Mouse (Mus musculus) urinary bladder, adult 18-20 months (tissue): ENCODE data around the gene Sall4.
"Not testable (repeated sequence)": the region's sequence is repeated elsewhere in the genome, so short reads cannot be mapped to it uniquely, and the experiment has no call there.

ENCODE experiments used
- DNase-seq, 2 experiments: peaks; one replicate each; pipeline ENCODE4 v3.0.0; 2022; ENCODE audit warnings: low spot score in 2 of 2, mixed read lengths in 2 of 2

Sall4 gene

DNA sequence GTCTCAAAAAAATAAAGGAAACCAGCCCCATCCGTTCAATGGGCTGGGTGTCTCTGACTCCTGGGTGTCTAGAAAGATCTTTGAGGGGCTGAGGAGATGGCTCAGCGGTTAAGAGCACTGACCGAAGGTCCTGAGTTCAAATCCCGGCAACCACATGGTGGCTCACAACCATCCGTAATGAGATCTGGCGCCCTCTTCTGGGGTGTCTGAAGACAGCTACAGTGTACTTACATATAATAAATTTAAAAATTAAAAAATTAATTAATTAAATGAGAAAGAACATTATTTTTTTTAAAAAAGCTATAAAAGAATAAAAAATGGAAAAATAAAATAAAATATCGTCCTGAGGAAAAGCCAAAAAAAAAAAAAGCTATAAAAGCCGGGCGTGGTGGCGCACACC, 23.3 kb downstream of the Sall4 start:
- not testable (repeated sequence) for DNase-seq

DNA sequence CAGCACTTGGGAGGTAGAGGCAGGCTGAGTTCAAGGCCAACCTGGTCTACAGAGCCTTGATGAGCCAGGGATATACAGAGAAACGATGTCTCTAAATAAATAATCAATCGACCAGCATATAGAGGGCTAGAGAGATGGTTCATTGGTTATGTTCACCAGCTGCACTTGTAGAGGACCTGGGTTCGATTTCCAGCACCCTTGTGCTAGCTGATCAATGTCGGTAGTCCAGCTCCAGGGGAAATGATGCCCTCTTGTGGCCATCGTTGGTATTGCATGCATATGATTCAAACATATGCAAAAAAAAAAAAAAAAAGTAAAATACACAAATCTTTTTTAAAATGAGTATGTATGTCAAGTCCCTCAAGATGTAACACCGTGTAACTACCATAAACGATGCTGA, 25.1 kb downstream of the Sall4 start:
- peak in 1 of 2 experiments; percentile 35 for DNase-seq

DNA sequence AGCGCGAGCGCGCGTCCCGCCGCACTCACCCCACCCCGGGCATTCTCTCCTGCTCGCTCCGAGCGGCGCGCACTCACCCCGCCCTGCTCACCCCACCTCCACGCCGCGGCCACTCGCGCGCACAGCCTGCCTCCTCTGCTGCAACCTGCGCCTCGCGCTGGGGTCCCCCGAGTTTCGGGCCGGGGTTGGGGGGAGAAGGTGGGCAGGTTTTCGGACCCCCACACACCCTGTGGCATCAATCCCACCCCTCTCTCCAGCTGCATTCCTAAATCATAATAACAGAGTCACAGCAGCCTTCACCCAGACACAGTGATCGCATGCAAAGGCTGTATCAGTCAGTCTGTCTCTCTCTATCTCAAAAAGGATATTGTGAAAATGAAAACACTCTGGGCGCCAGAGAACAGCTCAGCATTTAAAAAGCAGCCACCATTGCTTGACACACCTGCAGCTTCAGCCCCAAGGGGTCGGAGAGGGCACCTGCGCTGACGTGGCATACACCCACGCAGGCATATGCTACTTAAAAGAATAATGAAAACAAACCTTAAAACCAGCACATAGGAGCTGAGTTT, 25.6 kb downstream of the Sall4 start, which contains the start of gene Atp9a:
Gene Atp9a (minus strand): TSS at position 351 of the 569 bp plus-strand sequence.
- DNase-seq: peak in 1 of 2 experiments; percentile 64

DNA sequence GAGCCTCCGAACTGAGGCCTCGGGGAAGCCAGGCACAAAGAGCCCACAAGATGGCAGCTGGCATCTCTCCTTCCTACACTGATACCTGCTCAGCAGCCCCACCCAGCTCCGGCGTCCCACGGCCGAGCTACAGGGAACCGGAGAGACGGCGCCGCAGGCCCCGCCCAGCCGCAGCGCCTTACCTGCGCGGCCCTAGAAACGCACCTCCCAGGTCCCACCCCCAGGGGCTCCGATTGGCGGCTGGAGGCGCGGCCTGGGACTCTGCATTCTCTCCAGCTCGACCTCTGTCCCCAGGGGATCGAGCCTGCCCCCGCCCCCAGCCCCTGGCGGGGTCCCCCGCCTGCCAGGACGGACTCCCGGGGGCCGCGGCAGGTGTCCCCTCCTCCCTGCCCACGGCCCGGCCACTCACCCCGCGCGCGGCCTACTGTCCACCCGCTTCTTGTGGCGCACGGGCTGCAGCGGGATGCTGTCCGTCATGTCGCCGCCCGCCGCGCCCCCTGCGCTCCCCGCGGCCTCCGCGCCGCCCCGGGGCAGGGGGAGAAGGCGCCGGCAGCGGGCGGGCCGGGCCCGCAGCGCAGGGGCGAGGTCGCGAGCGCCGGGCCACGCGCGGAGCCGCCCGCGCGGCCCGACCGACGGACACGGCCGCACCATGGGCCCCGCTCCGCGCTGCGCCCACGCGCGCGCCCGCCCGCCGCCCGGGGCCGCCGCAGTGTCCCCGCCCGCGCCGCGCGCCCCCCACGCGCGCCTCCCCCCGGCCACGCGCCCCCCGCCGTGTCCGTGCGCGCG, 26.3 kb downstream of the Sall4 start:
- peak; percentile 82 for DNase-seq

DNA sequence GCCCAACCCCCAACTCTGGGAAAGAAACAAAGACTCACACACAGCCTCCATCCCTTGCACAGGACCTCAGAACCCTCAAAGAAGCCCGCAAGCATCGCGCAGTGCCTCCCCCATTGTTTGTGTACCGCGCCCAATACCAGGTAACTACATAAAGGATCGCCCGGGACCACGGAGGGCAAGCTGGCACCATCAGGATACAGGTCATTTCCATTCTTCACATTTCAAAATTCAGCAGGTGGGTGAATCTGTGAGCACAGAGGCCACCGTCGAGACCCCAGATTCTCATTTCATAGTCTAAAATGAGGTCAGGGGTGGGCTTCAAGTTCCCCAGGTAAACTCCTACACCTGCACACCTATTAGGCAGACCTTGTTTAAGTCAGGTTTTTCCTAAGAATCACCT, 27.2 kb downstream of the Sall4 start:
- no peak for DNase-seq

DNA sequence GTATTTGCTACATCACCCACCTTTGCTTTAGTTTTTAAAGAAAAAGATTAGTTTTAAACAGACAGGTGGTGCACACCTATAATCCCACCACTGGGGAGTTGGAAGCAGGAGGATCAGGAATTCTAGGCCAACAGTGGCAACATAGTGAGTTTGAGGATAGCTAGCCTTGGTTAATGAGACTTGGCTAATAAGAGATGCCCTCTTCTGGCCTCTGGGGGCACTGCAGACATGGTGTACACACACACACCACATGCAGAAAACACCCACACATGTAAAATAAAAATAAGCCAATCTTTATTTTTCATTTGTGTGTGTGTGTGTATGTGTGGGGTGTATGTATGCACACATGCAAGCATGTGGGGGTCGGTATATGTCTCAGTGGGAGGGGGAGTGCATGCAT, 28.9 kb downstream of the Sall4 start:
- no peak for DNase-seq

DNA sequence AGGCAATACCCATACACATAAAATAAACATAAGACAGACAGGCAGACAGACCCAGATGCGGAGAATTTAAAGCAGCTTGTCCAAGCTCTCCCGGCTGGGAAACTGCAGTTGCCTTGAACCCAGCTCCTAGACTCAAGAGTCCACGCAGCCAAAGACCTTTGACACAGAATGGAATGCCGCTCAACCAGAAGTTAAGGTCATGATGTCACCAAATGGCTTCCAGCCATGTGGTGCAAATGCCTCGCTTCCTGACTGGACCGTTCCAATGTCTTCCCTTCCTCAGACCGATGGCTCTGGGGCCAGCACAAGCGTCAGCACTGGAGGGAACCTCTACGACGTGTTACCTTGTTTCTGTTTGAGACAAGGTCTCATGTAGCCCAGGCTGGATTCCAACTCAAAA, 29.9 kb downstream of the Sall4 start:
- DNase-seq: no peak

DNA sequence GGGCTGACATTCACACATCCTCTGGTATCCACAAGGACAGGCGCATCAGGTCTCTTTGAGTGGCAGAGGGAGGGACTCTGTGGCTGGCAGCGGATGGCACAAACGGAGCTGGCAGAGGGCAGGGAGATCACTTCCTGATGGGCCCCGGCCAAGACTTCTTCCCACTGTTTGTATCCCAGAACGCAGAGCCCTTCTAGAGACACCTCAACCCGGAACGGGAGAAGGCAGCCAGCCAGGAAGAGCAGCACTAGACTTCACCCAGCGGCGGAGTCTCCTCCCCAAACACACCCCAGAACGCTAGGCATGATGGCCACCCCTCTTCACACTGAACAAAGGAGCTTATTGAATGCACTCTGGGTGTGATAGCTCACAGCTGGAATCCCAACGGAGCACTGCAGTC, 33.7 kb downstream of the Sall4 start:
- DNase-seq: no peak

DNA sequence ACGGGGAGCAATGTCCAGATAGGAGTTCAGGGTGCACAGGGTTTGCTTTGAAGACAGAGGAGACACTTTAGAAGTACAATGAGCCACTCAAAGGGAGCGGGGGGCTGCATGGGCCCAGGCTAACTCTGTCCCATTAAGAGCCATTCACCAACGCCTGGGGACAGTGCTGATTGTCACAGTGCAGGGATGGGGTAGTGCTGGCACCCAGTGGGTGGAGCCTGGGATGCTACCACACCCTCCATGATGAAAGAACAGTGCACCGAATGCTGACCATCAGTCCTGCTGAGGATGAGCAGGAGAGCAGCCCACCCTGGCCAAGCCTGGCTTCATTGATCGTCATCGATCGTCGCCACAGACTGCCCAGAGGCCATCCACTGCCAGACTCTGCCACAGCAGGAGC, 36.5 kb downstream of the Sall4 start:
- no peak for DNase-seq

DNA sequence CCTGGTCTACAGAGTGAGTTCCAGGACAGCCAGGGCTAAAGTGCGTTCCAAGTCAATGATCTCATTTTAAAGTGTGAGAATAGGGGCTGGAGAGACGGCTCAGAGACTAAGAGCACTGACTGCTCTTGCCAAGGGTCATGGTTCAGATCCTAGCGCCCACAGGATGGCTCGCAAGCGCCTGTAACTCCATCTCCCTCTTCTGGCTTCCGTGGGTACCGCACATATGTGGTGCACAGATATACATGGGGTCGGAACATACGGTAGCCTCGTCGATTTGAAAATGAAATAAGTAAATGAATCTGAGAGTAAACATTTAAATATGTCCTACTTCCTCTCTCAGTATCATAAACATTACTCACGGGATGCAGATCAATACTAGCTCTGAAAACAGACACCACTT, 38.0 kb downstream of the Sall4 start:
- DNase-seq: no peak

DNA sequence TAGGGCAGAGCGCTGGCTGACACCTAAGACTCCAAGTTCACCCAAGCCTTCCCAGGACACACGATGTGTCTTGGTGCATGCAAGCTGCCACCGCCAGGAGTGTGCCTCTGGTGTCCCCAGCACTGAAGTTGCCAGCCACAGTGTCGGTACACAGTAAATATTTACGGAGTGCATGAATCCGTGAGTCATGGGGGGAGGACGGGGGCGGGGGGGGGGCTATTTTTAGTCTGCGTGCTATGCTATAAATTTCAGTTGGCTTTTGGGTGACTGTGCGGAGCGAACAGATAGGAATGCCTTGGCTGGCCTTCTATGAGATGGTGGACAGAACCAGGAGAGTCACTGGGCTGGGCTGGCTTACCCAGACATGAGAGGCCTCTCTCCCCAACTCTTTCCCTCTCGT, 39.7 kb downstream of the Sall4 start:
- no peak for DNase-seq

DNA sequence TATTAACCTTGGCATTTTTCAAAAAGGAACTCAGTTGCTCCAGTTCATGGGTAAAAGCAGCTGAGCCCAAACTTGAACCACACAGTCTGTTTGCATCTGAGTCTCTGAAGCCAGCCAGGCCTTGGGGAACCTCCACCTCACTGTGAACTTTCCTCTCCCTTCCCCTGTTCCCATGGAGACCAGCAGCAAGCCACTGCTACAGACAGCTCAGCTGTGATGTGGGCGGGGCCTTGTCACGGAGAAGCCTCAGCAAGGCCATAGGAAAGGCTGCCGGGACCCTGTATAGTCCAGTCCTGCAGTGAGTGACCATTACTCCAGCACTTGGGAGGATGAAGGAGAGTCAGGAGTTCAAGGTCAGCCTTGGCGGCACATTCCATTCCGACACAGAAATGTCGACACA, 41.7 kb downstream of the Sall4 start:
- no peak for DNase-seq

DNA sequence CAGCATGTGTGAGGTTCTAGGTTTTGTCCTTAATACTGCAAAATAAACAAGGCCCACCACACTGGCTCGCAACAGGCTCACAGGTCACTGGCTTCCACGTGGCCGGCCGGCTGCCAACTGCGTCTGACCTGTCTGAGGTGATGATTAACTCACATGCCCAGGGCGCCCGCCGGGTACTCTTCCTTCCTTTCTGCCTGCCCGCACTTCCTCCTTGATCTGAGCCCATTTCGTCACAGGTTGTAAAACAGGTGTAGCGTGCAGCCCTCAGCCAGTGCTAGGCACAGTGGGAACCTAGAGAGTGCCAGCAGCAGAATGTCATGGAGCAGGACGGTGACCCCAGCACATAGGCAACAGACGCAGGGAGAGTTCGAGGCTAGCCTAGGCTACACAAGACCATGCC, 46.4 kb downstream of the Sall4 start:
- peak in 1 of 2 experiments; percentile 26 for DNase-seq

DNA sequence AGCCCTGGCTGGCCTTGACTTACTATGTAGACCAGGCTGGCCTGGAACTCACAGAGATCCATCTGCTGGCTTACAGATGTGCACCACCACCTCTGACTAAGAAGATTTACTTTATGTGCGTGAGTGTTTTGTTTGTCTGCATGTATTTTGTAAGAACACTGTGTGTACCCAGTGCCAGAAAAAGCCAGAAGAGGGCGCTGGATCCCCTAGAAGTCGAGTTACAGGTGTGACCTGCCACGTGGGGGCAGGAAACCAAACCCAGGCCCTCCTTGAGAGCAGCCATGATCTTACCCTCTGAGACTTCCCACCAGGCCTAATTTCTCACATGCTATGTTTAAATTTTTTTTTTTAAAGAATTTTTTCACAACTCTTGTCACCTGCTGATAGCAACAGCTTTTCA, 48.0 kb downstream of the Sall4 start:
- no peak for DNase-seq

DNA sequence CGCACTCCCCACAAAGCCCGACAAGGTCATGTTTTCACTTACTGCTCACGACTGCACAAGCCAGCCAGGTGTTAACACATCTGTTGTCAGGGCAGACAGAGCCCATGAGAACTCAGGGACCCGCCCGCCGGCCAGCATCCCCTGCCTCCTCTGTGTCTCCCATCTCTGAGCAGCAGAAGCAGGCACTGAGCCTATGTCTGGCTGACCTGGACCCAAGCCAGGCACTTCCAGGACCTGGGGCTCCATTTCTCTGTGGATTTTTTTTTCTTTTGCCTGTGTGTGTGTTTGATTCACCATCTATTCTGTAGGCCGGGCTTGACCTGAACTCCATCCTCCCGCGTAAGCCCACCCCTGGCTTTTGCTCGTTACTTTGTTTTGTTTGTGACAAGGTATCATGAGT, 49.0 kb downstream of the Sall4 start:
- no peak for DNase-seq

DNA sequence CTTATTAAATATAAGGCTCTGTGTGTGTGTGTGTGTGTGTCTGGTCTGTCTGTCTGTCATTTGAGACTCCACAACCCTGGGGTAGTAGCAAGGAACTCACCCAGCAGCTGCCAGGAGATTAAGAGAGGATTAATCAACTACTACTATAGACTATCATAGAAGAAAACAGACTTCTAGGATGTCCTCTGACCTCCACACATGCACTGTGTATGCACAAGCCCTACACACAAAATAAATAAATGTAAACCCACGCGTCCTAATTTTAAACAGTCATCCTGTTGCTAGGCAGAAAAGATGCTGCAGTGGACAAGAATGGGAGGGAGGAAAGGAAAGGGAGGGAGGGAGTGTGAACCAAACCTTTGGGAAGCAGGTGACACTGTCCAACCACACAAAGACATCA, 49.5 kb downstream of the Sall4 start:
- DNase-seq: no peak

DNA sequence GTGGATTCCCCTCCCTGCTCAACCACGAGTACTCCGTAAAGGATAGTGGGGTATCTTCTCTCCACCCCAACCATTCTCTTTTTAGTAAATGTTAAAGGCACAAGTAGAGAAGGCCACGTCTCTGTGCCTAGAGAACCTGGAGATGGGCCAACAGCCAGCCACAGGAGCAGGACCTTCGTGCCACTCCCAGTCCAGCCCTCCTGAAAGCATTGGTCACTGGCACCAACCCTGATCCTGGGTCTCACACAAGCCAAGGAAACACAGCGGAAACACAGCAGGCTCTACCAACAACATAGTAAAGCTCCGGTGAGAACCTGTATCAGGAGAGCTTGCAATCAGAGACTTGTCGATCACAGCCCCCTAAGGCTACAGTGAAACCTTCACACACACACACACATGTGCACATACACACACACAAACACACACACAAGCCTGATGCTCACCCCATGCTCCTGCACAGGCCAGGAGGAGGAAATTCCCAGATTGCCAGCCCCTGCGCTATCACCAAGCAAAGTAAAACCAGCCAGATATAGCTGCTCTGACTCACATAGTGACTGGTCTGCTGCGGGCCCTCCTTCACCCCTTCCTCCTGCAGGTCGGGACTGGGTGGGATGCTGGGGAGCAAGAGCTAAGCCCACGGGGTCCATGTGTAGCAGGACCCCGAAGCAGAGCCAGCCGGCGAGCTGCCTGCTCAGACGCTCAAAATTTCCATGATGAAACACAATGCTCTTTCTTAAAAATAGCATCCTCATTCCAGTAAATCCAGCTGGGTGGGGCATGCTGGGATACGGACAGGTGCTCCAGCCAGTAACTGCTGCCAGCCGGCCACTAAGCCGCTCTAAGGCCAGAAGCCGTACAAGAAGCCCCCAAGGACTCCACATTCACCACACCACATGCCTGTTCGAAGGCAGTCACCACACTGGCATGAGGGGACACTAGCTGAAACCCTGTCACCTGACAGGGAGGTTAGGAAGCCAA, 55.3 kb downstream of the Sall4 start:
- DNase-seq: no peak

DNA sequence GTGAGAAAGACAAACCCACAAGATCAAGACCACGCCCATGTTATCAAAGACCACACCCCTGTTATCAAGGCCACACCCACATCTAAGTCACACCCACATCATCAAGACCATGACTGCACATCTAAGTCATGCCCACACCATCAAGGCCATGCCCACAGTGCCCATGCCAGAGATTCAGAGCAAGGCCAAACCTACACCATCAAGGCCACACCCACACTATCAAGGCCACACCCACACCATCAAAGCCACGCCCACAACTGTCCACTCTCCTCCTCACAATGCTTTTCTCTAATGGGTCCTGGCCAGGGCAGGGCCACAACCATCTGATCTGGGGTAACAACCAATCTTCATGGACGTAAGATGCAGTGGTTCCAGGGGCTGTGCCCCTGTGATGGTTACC, 56.8 kb downstream of the Sall4 start:
- DNase-seq: no peak

DNA sequence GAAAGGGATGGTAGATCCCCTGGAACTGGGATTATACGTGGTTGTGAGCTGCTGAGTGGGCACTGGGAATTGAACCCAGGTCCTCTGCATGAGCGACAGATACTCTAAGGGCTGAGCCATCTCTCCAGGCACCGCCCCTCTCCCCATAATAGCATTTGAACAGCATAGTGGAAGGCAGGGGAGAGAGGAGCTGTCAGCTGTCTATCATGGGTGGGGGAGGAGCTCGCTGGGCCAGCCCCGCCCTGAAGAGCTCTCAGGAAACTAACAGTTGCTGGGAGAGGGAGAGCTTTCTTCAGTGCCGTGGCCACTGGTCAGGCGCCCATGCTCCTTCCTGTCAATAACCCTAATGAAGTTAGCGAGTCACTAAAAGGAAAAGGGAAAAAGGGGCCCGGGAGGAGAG, 60.0 kb downstream of the Sall4 start:
- no peak for DNase-seq

DNA sequence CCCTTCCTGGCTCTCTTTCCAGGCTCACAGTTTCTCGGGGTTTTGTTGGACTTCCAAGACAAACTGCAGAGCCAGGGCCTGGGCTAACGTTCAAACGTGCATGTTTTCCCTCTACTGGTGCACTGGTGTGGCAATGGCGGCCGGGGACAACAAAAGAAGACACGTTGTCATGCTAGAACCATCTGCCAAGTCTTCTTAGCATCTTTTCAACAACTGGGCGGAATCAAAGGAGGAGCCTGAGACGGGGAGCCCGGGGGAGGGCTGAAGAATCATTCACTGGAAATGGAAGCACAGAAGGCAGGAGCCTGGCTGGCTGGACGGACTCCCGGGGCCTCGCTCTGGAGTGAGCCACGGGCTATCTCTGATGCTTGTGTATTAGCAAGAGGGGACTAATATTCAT, 65.5 kb downstream of the Sall4 start:
- DNase-seq: no peak
